Mouse (Mus musculus) C2C12 (cell line): ENCODE results near the gene Ercc1.

ENCODE experiments used
- CEBPB ChIP-seq: IDR thresholded peaks from one replicate; pipeline ENCODE4 v1.6.1; 2011; ENCODE audit warnings: low read depth, mild to moderate bottlenecking, control low read depth, moderate library complexity
- CTCF ChIP-seq: IDR thresholded peaks from one replicate; pipeline ENCODE4 v1.5.1; 2011; ENCODE audit not compliant: control insufficient read depth, insufficient read depth, insufficient read length
- FOSL1 ChIP-seq: IDR thresholded peaks from one replicate; pipeline ENCODE4 v1.8.0; 2011; ENCODE audit warnings: mild to moderate bottlenecking, low read length; ENCODE audit not compliant: poor library complexity, insufficient read depth, severe bottlenecking
- MAX ChIP-seq: IDR thresholded peaks from one replicate; pipeline ENCODE4 v1.6.1; 2011; ENCODE audit warnings: mild to moderate bottlenecking, control low read depth
- MYOD1 ChIP-seq: IDR thresholded peaks from one replicate; pipeline ENCODE4 v1.6.1; 2011; ENCODE audit warnings: low read depth; ENCODE audit not compliant: control insufficient read depth, insufficient read length
- MYOG ChIP-seq: IDR thresholded peaks from one replicate; pipeline ENCODE4 v1.6.1; 2011; ENCODE audit not compliant: control insufficient read depth, insufficient read length; ENCODE audit errors: extremely low read depth
- USF1 ChIP-seq: IDR thresholded peaks from one replicate; pipeline ENCODE4 v1.6.1; 2011; ENCODE audit warnings: low read depth, mild to moderate bottlenecking, control low read depth, moderate library complexity

DNA sequence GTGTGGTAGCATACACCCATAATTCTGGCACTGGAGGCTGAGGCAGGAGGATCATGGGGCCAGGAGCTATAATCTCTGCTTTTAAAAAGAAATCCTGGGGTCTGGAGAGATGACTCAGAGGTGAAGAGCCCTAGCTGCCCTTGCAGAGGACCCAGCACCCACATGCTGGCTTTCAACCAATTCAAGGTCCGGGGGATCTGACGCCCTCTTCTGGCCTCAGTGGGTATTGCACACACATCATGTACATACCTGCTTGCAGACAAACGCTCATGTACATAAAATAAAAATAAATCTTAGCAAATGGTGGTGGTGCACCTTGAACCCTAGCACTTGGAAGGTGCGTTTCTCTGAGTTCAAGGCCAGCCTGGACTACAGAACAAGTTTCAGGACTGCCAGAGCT lies 56.4 kb downstream of the Ercc1 start:
- TF ChIP-seq MYOD1 (no peak), CTCF (no peak), USF1 (no peak), MYOG (no peak), CEBPB (no peak), FOSL1 (no peak), MAX (no peak)
